Mouse (Mus musculus): Measurements from ENCODE around the gene Fto.

Gene Fto

DNA sequence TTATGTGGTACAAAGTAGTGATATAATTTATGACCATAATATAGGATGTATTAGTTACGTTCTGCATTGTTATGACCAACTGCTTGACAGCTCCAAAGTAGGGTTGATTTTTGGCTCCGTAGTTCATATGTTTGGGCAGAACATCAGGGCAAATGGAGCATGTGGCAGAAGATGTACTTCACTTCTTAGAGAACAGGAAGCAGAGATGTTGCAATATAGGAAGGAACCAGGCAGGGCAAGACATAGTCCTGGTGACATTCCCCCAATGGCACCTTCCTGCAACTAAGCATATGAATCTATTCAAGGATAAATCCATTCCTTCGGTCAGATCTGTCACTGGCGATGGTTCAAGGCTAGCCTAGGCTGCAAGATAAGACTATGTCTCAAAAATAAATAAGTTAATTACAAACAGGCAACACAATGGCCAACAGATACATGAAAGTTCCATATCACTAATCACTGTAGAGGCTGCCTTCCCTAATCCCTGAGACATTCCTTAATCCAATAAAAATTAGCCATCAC is 44.2 kb downstream of the Fto start:
- no peak for DNase-seq (ENCODE audit: low read depth)

- no peak for DNase-seq (ENCODE audit: low read depth)
Observed at GRCm38 (mm10) chr8:91358016-91358415, 44.7 kb downstream of the Fto start.

GRCm38 (mm10) chr8:91359511-91359910 is 46.2 kb downstream of the Fto start:
- no peak for DNase-seq (ENCODE audit: low read depth)

- no peak for DNase-seq (ENCODE audit: low read depth)
Observed at GRCm38 (mm10) chr8:91360644-91361357, 47.5 kb downstream of the Fto start.

DNA sequence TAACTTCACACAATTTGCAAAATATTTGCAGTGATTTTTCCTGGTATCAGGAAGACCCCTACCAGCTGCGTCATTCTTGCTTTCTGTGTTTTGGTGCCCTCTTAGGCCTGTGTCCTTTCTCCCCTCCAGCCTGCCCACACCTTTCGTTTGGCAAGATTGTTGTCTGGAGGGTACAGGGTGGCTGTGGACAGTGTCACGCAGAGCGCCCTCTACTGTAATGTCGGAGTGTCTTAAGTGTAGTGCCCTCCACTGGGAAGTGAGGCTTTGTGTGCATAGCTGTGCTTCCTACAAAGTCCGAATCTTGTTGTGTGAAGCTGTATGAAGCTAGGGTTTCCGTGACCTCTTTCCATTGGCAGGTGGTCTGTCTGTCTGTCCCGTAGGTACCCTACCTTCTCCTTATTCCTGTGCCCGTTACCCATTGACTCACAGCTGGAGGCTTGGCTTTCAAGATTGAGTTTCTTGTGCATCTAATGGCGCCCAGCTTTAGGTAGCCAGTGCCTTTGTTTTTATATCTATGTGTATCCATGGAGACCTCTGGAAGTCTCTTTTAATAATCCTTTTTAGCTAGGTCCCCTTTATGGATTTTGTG is 50.0 kb downstream of the Fto start:
- no peak for DNase-seq (ENCODE audit: low read depth)

- no peak for DNase-seq (ENCODE audit: low read depth)
Observed at GRCm38 (mm10) chr8:91364216-91364615, 50.9 kb downstream of the Fto start.

- no peak for DNase-seq (ENCODE audit: low read depth)
Observed at GRCm38 (mm10) chr8:91365804-91366203, 52.5 kb downstream of the Fto start.

DNA sequence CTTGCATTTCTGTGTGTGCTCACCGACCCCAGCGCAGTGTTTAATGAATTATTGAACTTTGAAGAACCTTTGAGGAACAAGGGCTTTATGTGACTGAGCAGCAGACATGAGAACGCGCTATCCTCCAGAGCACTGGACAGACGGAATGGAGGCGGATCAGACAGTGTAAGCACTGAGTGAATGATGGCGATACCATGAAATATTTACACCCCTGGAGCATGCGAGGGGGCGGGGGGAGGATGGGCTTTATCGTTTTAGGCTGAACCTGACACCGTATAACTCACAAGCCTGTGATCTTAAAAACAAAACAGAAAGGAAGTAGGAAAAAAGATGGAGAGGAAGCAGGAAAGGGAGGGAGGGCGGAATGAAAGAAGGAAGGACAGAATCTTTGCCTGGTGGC is 57.6 kb downstream of the Fto start:
- DNase-seq (ENCODE audit: low read depth), result no peak

GRCm38 (mm10) chr8:91371995-91372394 is 58.7 kb downstream of the Fto start:
- no peak for DNase-seq (ENCODE audit: low read depth)

DNA sequence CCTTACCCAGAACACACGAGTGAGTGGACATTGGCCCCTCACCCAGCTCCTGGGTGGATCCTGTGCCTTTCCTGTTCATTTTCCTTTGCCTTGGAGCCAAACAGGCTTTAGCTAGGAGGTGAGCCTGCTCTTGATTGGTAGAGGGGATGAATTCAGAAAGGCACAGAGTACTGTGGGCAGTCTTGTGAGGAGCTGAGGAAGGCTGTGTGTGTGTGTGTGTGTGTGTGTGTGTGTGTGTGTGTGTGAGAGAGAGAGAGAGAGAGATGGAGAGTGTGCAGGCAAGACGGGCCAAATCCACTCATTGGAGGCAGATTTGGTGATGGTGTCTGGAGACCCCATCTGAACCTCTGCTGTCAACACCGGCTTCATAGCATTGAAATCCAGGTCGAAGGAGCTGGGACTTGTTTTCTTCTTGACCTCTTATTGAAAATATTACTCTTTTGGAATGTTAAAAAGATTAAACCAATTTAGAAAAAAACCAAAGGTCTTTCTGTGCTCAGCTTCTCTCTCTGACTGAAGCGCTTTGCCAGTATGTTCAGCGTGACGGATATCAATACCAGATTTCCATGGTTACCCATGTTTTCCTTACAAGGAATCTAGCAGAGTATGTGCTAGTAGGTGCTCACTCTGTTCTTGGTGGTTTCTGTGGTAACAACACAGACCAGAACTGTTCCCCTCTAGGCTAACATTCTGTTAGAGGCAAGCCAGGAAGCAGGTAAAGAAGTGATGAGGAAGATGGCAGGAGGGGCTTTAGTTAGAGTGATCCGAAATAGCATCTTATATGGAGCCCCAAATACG is 59.7 kb downstream of the Fto start:
- DNase-seq (ENCODE audit: low read depth), result no peak

GRCm38 (mm10) chr8:91375054-91375938 is 62.0 kb downstream of the Fto start:
- no peak for DNase-seq (ENCODE audit: low read depth)

DNA sequence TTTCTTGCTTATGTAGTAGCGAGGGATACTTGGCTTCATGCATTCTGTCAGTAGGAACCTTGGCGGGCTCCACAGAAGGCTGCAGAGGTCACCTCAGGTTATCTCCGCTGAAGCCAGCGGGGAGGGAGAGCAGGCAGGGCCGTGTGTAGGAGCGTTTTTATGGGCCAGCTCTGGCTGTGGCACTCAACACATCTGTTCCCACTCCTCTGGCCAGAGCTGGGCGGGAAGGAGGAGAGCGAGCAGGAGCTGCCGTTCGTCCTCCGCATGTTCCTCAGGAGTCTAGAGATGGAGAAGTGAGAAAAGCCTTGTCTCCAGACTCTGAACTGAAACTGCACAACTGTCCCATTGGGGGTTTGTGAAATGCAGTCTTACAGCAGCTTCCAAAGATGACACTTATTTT is 63.5 kb downstream of the Fto start:
- DNase-seq (ENCODE audit: low read depth), result no peak

GRCm38 (mm10) chr8:91377275-91377674 is 64.0 kb downstream of the Fto start:
- no peak for DNase-seq (ENCODE audit: low read depth)

DNA sequence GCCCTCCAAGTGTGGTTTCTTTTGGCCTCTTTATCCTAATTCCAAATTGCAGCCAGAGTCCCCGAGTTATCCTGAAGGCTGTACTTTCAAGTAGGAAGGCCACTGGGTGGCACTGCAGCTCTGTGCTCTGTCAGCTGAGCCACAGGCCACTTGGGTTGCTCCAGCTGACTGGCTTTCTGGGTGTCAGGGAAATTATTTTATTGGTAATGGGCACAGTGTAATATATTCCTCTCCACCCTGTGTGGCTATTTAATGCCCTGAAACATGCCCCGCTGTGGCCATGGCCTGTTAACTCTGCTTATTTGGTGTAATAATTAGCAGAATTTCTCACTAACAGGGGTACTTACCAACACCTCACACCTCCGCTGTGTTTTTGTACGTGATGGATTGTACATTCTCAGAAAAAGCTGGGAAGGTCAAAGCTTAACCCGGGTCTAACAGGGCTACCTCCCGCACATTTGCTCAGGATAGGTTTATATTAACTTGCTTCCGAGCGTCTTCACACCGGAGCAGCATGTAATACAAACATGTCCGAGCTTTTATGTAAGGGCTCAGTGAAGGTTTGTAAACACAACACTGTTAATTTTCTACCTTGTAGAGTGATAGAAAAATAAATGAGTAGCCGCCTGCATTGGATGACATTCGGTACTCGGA is 65.6 kb downstream of the Fto start:
- DNase-seq (ENCODE audit: low read depth), result peak; percentile 43

GRCm38 (mm10) chr8:91380796-91381542 is 67.6 kb downstream of the Fto start:
- DNase-seq (ENCODE audit: low read depth), result no peak

DNA sequence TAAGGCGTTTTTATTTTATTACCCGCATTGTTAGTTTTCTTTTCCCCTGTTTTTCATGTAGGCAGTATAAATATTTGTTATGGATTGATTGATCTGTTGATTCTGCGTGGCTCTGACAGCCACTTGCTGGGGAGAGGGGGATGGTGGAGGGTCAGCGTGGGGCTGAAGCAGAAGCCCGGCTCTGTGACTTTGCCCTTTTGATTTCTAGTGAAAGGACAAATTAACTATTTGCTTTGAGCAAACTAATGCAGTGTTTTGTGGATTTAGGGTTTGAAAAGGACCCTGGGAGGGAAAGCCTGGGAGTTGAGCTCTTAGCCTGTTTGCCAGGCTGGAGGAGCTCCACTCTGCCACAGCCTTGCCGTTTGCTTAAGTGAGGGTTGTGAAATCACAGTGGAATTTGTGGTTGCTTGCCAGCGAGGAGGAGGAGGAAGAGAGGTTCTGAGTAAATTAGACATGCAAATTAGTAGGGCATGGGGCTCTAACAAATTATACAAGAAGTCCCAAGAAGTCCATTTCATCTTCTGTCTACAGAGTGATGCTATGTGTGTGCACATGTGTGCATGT is 68.3 kb downstream of the Fto start:
- DNase-seq (ENCODE audit: low read depth), result no peak

DNA sequence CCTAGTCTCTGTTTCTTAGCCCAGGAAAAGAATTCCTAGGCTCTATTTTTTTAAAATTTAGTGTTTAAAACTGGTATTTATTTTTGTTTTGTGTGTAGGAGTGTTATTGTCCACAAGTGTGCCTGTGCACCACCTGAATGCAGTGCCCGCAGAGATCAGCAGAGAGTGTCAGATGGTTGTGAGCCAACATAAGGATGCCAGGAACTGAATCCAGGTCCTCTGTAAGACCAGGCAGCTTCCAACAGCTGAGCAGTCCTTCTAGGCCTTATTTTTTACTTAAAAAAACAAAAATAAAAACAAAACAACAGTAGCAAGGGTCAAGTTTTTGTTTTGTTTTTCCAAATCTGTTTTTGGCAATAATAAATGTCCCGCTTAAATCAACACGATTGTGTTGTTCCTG is 69.9 kb downstream of the Fto start:
- no peak for DNase-seq (ENCODE audit: low read depth)

GRCm38 (mm10) chr8:91383811-91384210 is 70.5 kb downstream of the Fto start:
- DNase-seq (ENCODE audit: low read depth), result no peak

DNA sequence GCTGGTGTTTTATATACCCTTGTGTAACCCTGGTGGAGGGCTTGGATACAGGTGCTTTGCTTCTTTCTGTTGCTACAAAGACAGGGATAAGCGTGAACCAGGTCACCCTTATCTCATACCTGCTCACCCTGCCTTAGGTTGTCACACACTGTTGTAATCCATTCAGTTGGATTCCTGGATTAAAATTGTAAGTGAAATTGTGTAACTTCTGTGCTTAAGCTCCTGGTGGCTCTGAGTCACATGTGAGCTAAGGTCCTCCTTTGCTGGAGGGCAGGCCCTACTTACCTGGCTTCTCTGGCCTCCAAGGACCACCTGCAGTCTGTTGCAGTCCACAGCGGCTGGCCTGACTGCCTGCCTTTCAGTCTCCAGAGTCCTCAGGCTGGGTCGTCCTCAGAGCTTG is 71.1 kb downstream of the Fto start:
- no peak for DNase-seq (ENCODE audit: low read depth)

- no peak for DNase-seq (ENCODE audit: low read depth)
Observed at GRCm38 (mm10) chr8:91385808-91386207, 72.5 kb downstream of the Fto start.

Data from c-Kit-positive CD71-negative TER-119-negative erythroid progenitor cells, embryonic 14.5 days (primary cell).